Mouse (Mus musculus): Measurements from ENCODE around the gene Rbfox1. TPM values are rescaled to one million over a fixed set of nuclear protein-coding genes. Genes with fewer than 3 reads are reported as not detected.
A peak's percentile ranks its signal among the peaks of the same experiment; 100 is the strongest.

Rbfox1 gene
- polyA plus RNA-seq, 1 experiment from 2014 or later = 3.3 TPM

DNA sequence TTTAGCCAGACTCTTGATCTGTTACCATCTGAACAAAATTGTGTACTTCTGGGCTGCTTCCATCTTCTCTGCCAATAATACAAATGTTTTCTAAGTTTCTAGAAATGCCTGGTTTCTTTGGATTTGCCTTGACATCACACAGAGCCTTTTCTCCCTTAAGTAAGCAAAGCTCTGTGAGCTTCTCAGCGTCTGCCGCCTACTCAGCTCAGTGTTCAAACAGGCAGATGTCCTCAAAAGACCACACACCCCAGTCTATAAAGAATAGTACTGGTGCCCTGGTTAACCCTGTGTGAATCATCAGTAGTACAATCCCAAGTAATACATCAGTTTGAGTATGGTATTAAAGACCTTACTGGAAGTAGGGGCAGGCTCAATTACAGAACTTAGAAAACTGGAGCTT is 1322.4 kb downstream of the Rbfox1 start:
- Histone ChIP-seq H3K9ac (ENCODE audit: low read depth, low read length) (no peak overlapping the region), H3K36me3 (ENCODE audit: insufficient read depth, low read length) (no peaks in the 10 kb centered on the region), H3K27me3 (ENCODE audit: insufficient read depth, low read length) (no peaks in the 10 kb centered on the region), H3K9me3 (replicated peaks; ENCODE audit: low read length) (no peaks in the 10 kb centered on the region), H3K4me3 (replicated peaks; ENCODE audit: low read depth, low read length) (no peak overlapping the region), H3K27ac (no peak overlapping the region), H3K4me1 (replicated peaks; ENCODE audit: insufficient read depth, low read length) (no peaks in the 10 kb centered on the region), H3K4me2 (ENCODE audit: low read length) (no peak overlapping the region)
- DNase-seq (ENCODE audit: low spot score) (no peak), ATAC-seq (replicated peaks; ENCODE audit: low FRiP score, low read depth) (no peak)
- no peak for TF ChIP-seq CTCF (IDR thresholded peaks at IDR 0.05; ENCODE audit: low read depth)
- 79% methylated on average over 2 of the region's 2 CpGs for WGBS

DNA sequence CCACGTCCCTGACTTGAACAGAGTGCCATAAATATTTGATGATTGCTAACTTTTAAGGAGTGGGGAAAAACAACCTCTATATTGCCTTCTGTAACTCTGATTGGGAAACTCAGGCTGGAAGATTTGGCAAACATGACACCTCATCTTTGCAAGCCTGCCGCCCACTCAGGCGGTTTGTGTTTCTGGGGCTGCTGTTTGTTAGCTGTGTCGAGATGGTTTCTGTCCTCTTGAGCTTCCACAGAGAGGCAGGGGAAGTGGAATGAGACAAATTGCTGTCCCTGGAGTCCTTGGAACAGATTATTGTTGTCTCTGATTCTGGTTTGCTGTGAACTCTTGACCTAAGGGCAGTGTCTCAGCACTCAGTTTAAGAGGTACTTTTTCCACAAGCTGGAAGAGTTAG is 1327.6 kb downstream of the Rbfox1 start:
- no peaks in the 10 kb centered on the region for H3K36me3 ChIP-seq (ENCODE audit: insufficient read depth, low read length)
- no peaks in the 10 kb centered on the region for H3K27me3 ChIP-seq (ENCODE audit: insufficient read depth, low read length)
- peak; percentile 3 for DNase-seq (ENCODE audit: low spot score)
- ATAC-seq (replicated peaks; ENCODE audit: low FRiP score, low read depth) = no peak
- no peaks in the 10 kb centered on the region for H3K4me1 ChIP-seq (replicated peaks; ENCODE audit: insufficient read depth, low read length)
- no peak for TF ChIP-seq CTCF (IDR thresholded peaks at IDR 0.05; ENCODE audit: low read depth)
- no peaks in the 10 kb centered on the region for H3K9me3 ChIP-seq (replicated peaks; ENCODE audit: low read length)
- H3K4me2 ChIP-seq (ENCODE audit: low read length) = no peak overlapping the region
- no peak overlapping the region for H3K9ac ChIP-seq (ENCODE audit: low read depth, low read length)
- H3K27ac ChIP-seq = no peak overlapping the region
- WGBS = 39% methylated on average over 4 of the region's 4 CpGs
- H3K4me3 ChIP-seq (replicated peaks; ENCODE audit: low read depth, low read length) = no peak overlapping the region

DNA sequence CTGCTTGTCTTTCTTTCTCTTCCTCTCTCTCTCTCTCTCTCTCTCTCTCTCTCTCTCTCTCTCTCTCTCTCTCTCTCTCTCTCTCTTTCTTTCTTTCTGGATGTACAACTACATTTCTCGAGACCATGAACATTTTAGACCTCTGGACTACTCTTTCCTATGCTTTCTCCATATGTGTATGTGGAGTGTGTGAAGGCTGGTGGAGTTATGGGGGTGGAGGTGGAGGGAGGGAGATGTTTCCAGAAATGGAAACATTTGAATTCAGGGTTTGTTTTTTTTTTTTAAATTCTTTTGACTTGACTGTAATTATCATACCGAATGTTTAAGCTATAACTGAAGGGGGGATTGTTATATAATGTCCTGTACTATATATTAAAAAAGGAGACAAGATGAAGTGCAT is 1338.1 kb downstream of the Rbfox1 start:
- Histone ChIP-seq H3K4me2 (ENCODE audit: low read length) (no peak overlapping the region), H3K36me3 (ENCODE audit: insufficient read depth, low read length) (no peaks in the 10 kb centered on the region), H3K4me1 (replicated peaks; ENCODE audit: insufficient read depth, low read length) (no peaks in the 10 kb centered on the region), H3K27me3 (ENCODE audit: insufficient read depth, low read length) (no peaks in the 10 kb centered on the region), H3K4me3 (replicated peaks; ENCODE audit: low read depth, low read length) (no peak overlapping the region), H3K9me3 (replicated peaks; ENCODE audit: low read length) (no peaks in the 10 kb centered on the region), H3K27ac (no peak overlapping the region), H3K9ac (ENCODE audit: low read depth, low read length) (no peak overlapping the region)
- ATAC-seq (replicated peaks; ENCODE audit: low FRiP score, low read depth) (no peak), DNase-seq (ENCODE audit: low spot score) (no peak)
- WGBS = 73% methylated on average over 2 of the region's 2 CpGs
- no peak for TF ChIP-seq CTCF (IDR thresholded peaks at IDR 0.05; ENCODE audit: low read depth)

GRCm38 (mm10) chr16:7226000-7226399 is 1340.8 kb downstream of the Rbfox1 start:
- no peaks in the 10 kb centered on the region for H3K36me3 ChIP-seq (ENCODE audit: insufficient read depth, low read length)
- H3K9me3 ChIP-seq (replicated peaks; ENCODE audit: low read length) = no peaks in the 10 kb centered on the region
- no peaks in the 10 kb centered on the region for H3K4me1 ChIP-seq (replicated peaks; ENCODE audit: insufficient read depth, low read length)
- ATAC-seq (replicated peaks; ENCODE audit: low FRiP score, low read depth) = no peak
- DNase-seq (ENCODE audit: low spot score) = no peak
- no peak overlapping the region for H3K9ac ChIP-seq (ENCODE audit: low read depth, low read length)
- TF ChIP-seq CTCF (IDR thresholded peaks at IDR 0.05; ENCODE audit: low read depth) = no peak
- no peak overlapping the region for H3K4me3 ChIP-seq (replicated peaks; ENCODE audit: low read depth, low read length)
- no peaks in the 10 kb centered on the region for H3K27me3 ChIP-seq (ENCODE audit: insufficient read depth, low read length)
- WGBS = 98% methylated on average over 3 of the region's 3 CpGs
- no peak overlapping the region for H3K4me2 ChIP-seq (ENCODE audit: low read length)
- H3K27ac ChIP-seq = no peak overlapping the region

- TF ChIP-seq CTCF (IDR thresholded peaks at IDR 0.05; ENCODE audit: low read depth) = no peak
- H3K9ac ChIP-seq (ENCODE audit: low read depth, low read length) = no peak overlapping the region
- 82% methylated on average over 5 of the region's 5 CpGs for WGBS
- no peak for DNase-seq (ENCODE audit: low spot score)
- H3K4me1 ChIP-seq (replicated peaks; ENCODE audit: insufficient read depth, low read length) = no peaks in the 10 kb centered on the region
- no peak for ATAC-seq (replicated peaks; ENCODE audit: low FRiP score, low read depth)
- no peaks in the 10 kb centered on the region for H3K27me3 ChIP-seq (ENCODE audit: insufficient read depth, low read length)
- no peak overlapping the region for H3K4me2 ChIP-seq (ENCODE audit: low read length)
- no peak overlapping the region for H3K27ac ChIP-seq
- no peaks in the 10 kb centered on the region for H3K36me3 ChIP-seq (ENCODE audit: insufficient read depth, low read length)
- no peak overlapping the region for H3K4me3 ChIP-seq (replicated peaks; ENCODE audit: low read depth, low read length)
- no peaks in the 10 kb centered on the region for H3K9me3 ChIP-seq (replicated peaks; ENCODE audit: low read length)
These were observed 1343.1 kb downstream of the Rbfox1 start for GRCm38 (mm10) chr16:7228246-7228645.

GRCm38 (mm10) chr16:7229232-7229631 is 1344.1 kb downstream of the Rbfox1 start:
- no peaks in the 10 kb centered on the region for H3K27me3 ChIP-seq (ENCODE audit: insufficient read depth, low read length)
- no peaks in the 10 kb centered on the region for H3K4me1 ChIP-seq (replicated peaks; ENCODE audit: insufficient read depth, low read length)
- H3K9me3 ChIP-seq (replicated peaks; ENCODE audit: low read length) = no peaks in the 10 kb centered on the region
- WGBS = 66% methylated on average over 4 of the region's 4 CpGs
- no peak for TF ChIP-seq CTCF (IDR thresholded peaks at IDR 0.05; ENCODE audit: low read depth)
- H3K9ac ChIP-seq (ENCODE audit: low read depth, low read length) = no peak overlapping the region
- H3K36me3 ChIP-seq (ENCODE audit: insufficient read depth, low read length) = no peaks in the 10 kb centered on the region
- no peak overlapping the region for H3K27ac ChIP-seq
- no peak overlapping the region for H3K4me3 ChIP-seq (replicated peaks; ENCODE audit: low read depth, low read length)
- H3K4me2 ChIP-seq (ENCODE audit: low read length) = no peak overlapping the region
- no peak for DNase-seq (ENCODE audit: low spot score)
- no peak for ATAC-seq (replicated peaks; ENCODE audit: low FRiP score, low read depth)

- Histone ChIP-seq H3K9ac (ENCODE audit: low read depth, low read length) (no peak overlapping the region), H3K4me2 (ENCODE audit: low read length) (no peak overlapping the region), H3K36me3 (ENCODE audit: insufficient read depth, low read length) (no peaks in the 10 kb centered on the region), H3K4me1 (replicated peaks; ENCODE audit: insufficient read depth, low read length) (no peaks in the 10 kb centered on the region), H3K27ac (no peak overlapping the region), H3K9me3 (replicated peaks; ENCODE audit: low read length) (no peaks in the 10 kb centered on the region), H3K27me3 (ENCODE audit: insufficient read depth, low read length) (no peaks in the 10 kb centered on the region), H3K4me3 (replicated peaks; ENCODE audit: low read depth, low read length) (no peak overlapping the region)
- DNase-seq (ENCODE audit: low spot score) (peak; percentile 7), ATAC-seq (replicated peaks; ENCODE audit: low FRiP score, low read depth) (no peak)
- 62% methylated on average over 3 of the region's 3 CpGs for WGBS
- TF ChIP-seq CTCF (IDR thresholded peaks at IDR 0.05; ENCODE audit: low read depth) = no peak
These were observed 1356.5 kb downstream of the Rbfox1 start for GRCm38 (mm10) chr16:7241627-7242026.

Measured in kidney, postnatal 0 days (tissue).